Mouse (Mus musculus): ENCODE data around the gene Epas1. TPM values are rescaled to one million over a fixed set of nuclear protein-coding genes. Genes with fewer than 3 reads are reported as not detected.

Gene Epas1
- polyA plus RNA-seq, 1 experiment from 2014 or later: 2.8 TPM

- ATAC-seq (no peak), DNase-seq (ENCODE audit: low read depth, low spot score) (no peak)
- CTCF ChIA-PET: interaction anchor here (0.7 kb wide), 1 partner anchor 8 kb away, joined by 3 read pairs; no protein-coding TSS in a partner anchor
- in situ Hi-C loops (cut with MboI; ENCODE audit: low pct_unique_long_range_greater_than_20kb): no loop called here
- POLR2A ChIA-PET: interaction anchor here (0.5 kb wide), 1 partner anchor 45 kb away, joined by 5 read pairs; no protein-coding TSS in a partner anchor
- no peaks in the 10 kb centered on the region for H3K27me3 ChIP-seq
- no peak for TF ChIP-seq CTCF (IDR thresholded peaks at IDR 0.05)
These were observed 50.2 kb downstream of the Epas1 start for GRCm38 (mm10) chr17:86803653-86804052.

- POLR2A ChIA-PET: no interaction called here
- in situ Hi-C loops (cut with MboI; ENCODE audit: low pct_unique_long_range_greater_than_20kb): loop anchor here (5.0 kb wide), 3 partner anchors 95 to 330 kb away; no protein-coding TSS in a partner anchor
- peak; percentile 42 for ATAC-seq
- H3K27me3 ChIP-seq: no peaks in the 10 kb centered on the region
- DNase-seq (ENCODE audit: low read depth, low spot score): peak; percentile 13
- peak; percentile 60 for TF ChIP-seq CTCF (IDR thresholded peaks at IDR 0.05)
- CTCF ChIA-PET: interaction anchor here (0.7 to 2.5 kb wide), 6 partner anchors 9 to 280 kb away, joined by 3 to 9 read pairs (median 3); no protein-coding TSS in a partner anchor
These were observed 58.5 kb downstream of the Epas1 start for GRCm38 (mm10) chr17:86812029-86812428.

GRCm38 (mm10) chr17:86814320-86814719 is 60.8 kb downstream of the Epas1 start:
- ATAC-seq (no peak), DNase-seq (ENCODE audit: low read depth, low spot score) (no peak)
- ChIA-PET CTCF (no interaction called here), POLR2A (no interaction called here)
- H3K27me3 ChIP-seq: no peaks in the 10 kb centered on the region
- no peak for TF ChIP-seq CTCF (IDR thresholded peaks at IDR 0.05)
- in situ Hi-C loops (cut with MboI; ENCODE audit: low pct_unique_long_range_greater_than_20kb): loop anchor here (5.0 kb wide), 3 partner anchors 93 to 332 kb away; no protein-coding TSS in a partner anchor

GRCm38 (mm10) chr17:86815016-86815865 is 61.7 kb downstream of the Epas1 start:
- TF ChIP-seq CTCF (IDR thresholded peaks at IDR 0.05): no peak
- ChIA-PET POLR2A (no interaction called here), CTCF (interaction anchor here (1.0 kb wide), 1 partner anchor 17 kb away, joined by 3 read pairs; no protein-coding TSS in a partner anchor)
- in situ Hi-C loops (cut with MboI; ENCODE audit: low pct_unique_long_range_greater_than_20kb): no loop called here
- DNase-seq (ENCODE audit: low read depth, low spot score): no peak
- no peaks in the 10 kb centered on the region for H3K27me3 ChIP-seq
- no peak for ATAC-seq

- H3K27me3 ChIP-seq: no peaks in the 10 kb centered on the region
- DNase-seq (ENCODE audit: low read depth, low spot score): no peak
- ATAC-seq: no peak
- in situ Hi-C loops (cut with MboI; ENCODE audit: low pct_unique_long_range_greater_than_20kb): no loop called here
- ChIA-PET POLR2A (no interaction called here), CTCF (interaction anchor here (0.9 to 1.5 kb wide), 4 partner anchors 10 to 84 kb away, joined by 3 to 4 read pairs (median 3); no protein-coding TSS in a partner anchor)
- no peak for TF ChIP-seq CTCF (IDR thresholded peaks at IDR 0.05)
These were observed 68.7 kb downstream of the Epas1 start for GRCm38 (mm10) chr17:86822017-86822737.

GRCm38 (mm10) chr17:86824502-86825162 is 71.1 kb downstream of the Epas1 start:
- no peak for DNase-seq (ENCODE audit: low read depth, low spot score)
- no peak for TF ChIP-seq CTCF (IDR thresholded peaks at IDR 0.05)

GRCm38 (mm10) chr17:86825163-86825902 is 71.8 kb downstream of the Epas1 start:
- in situ Hi-C loops (cut with MboI; ENCODE audit: low pct_unique_long_range_greater_than_20kb): no loop called here
- H3K27me3 ChIP-seq: no peaks in the 10 kb centered on the region
- ATAC-seq (no peak), DNase-seq (ENCODE audit: low read depth, low spot score) (no peak)
- POLR2A ChIA-PET: no interaction called here
- no peak for TF ChIP-seq CTCF (IDR thresholded peaks at IDR 0.05)
- CTCF ChIA-PET: interaction anchor here (0.9 kb wide), 1 partner anchor 14 kb away, joined by 3 read pairs; no protein-coding TSS in a partner anchor

More at GRCm38 (mm10) chr17:86824502-86825162, 71.1 kb downstream of the Epas1 start:
- ChIA-PET POLR2A (no interaction called here), CTCF (no interaction called here)
- ATAC-seq: no peak
- in situ Hi-C loops (cut with MboI; ENCODE audit: low pct_unique_long_range_greater_than_20kb): no loop called here
- H3K27me3 ChIP-seq: no peaks in the 10 kb centered on the region

- no peaks in the 10 kb centered on the region for H3K27me3 ChIP-seq
- TF ChIP-seq CTCF (IDR thresholded peaks at IDR 0.05): no peak
- POLR2A ChIA-PET: no interaction called here
- no peak for ATAC-seq
- DNase-seq (ENCODE audit: low read depth, low spot score): no peak
- in situ Hi-C loops (cut with MboI; ENCODE audit: low pct_unique_long_range_greater_than_20kb): no loop called here
- CTCF ChIA-PET: interaction anchor here (0.9 kb wide), 1 partner anchor 15 kb away, joined by 3 read pairs; no protein-coding TSS in a partner anchor
These were observed 72.9 kb downstream of the Epas1 start for GRCm38 (mm10) chr17:86826376-86826775.

GRCm38 (mm10) chr17:86827391-86828165 is 74.1 kb downstream of the Epas1 start:
- POLR2A ChIA-PET: no interaction called here
- TF ChIP-seq CTCF (IDR thresholded peaks at IDR 0.05): no peak
- in situ Hi-C loops (cut with MboI; ENCODE audit: low pct_unique_long_range_greater_than_20kb): no loop called here
- no peaks in the 10 kb centered on the region for H3K27me3 ChIP-seq
- CTCF ChIA-PET: no interaction called here
- ATAC-seq: no peak
- no peak for DNase-seq (ENCODE audit: low read depth, low spot score)
